Mouse (Mus musculus): Measurements from ENCODE around the gene Snx6. TPM values are rescaled to one million over a fixed set of nuclear protein-coding genes. Genes with fewer than 3 reads are reported as not detected.

Snx6 gene
- total and polyA plus RNA-seq, 3 experiments: 67.3 to 155 (median 85.8) TPM

GRCm38 (mm10) chr12:54789346-54790143 lies 6.0 kb downstream of the Snx6 start:
- dilution Hi-C loops (cut with MboI; ENCODE audit: extremely low pct_ligation_motif_present, extremely low pct_unique_long_range_greater_than_20kb, low sequenced_read_pairs) (no loop called here), in situ Hi-C loops (cut with MboI; ENCODE audit: low pct_ligation_motif_present, low pct_unique_long_range_greater_than_20kb, low sequenced_read_pairs) (no loop called here)
- TF ChIP-seq MAX (IDR thresholded peaks at IDR 0.05; ENCODE audit: low read length) (no peak), ZMIZ1 (IDR thresholded peaks at IDR 0.05; ENCODE audit: low read depth, low read length) (no peak), POLR2AphosphoS2 (IDR thresholded peaks at IDR 0.05; ENCODE audit: low read depth, low read length) (no peak), ELF1 (IDR thresholded peaks at IDR 0.05; ENCODE audit: low read depth, low read length) (no peak), POLR2A (IDR thresholded peaks at IDR 0.05; ENCODE audit: low read depth, low read length) (no peak), ETS1 (conservative IDR thresholded peaks at IDR 0.05; ENCODE audit: low read depth, low read length) (no peak), JUND (conservative IDR thresholded peaks at IDR 0.05; ENCODE audit: low read depth, low read length) (no peak), USF1 (IDR thresholded peaks at IDR 0.05; ENCODE audit: low read depth, low read length) (no peak), USF2 (conservative IDR thresholded peaks at IDR 0.05; ENCODE audit: low read depth, low read length) (no peak), GABPA (IDR thresholded peaks at IDR 0.05; ENCODE audit: insufficient replicate concordance, low read depth, low read length) (no peak), MYC (IDR thresholded peaks at IDR 0.05; ENCODE audit: low read depth, low read length) (no peak), TBP (conservative IDR thresholded peaks at IDR 0.05; ENCODE audit: low read depth, low read length) (no peak), RAD21 (IDR thresholded peaks at IDR 0.05; ENCODE audit: low read depth, low read length) (no peak), KAT2A (IDR thresholded peaks at IDR 0.05; ENCODE audit: insufficient replicate concordance, low read length) (no peak), TCF12 (IDR thresholded peaks at IDR 0.05; ENCODE audit: low read depth, low read length) (no peak), MAZ (IDR thresholded peaks at IDR 0.05; ENCODE audit: low read depth, low read length) (no peak), BHLHE40 (IDR thresholded peaks at IDR 0.05; ENCODE audit: low read depth, low read length) (no peak)
- Histone ChIP-seq H3K9me3 (replicated peaks; ENCODE audit: low read length) (no peaks in the 10 kb centered on the region), H3K4me2 (ENCODE audit: insufficient read depth, low read depth, poor library complexity, severe bottlenecking) (no peak overlapping the region), H3K36me3 (replicated peaks in 1 of 2; ENCODE audit: control insufficient read depth in 1 of 2, insufficient read depth in 1 of 2, low read length in 1 of 2) (peaks cover 25 to 65% of the 10 kb centered on the region in 2 experiments), H3K79me2 (replicated peaks; ENCODE audit: control insufficient read depth, extremely low read depth, insufficient read depth, poor library complexity, severe bottlenecking) (peaks cover 17% of the 10 kb centered on the region), H3K27ac (ENCODE audit: insufficient read depth, low read depth) (no peak overlapping the region), H3K4me3 (replicated peaks in 1 of 3; ENCODE audit: low read depth in 2 of 3, low read length in 2 of 3, poor library complexity in 1 of 3) (no peak overlapping the region), H3K9ac (ENCODE audit: insufficient read depth, low read depth) (no peak overlapping the region), H3K4me1 (ENCODE audit: control insufficient read depth in 1 of 2, insufficient read depth in 2 of 2) (peaks cover 7 to 27% of the 10 kb centered on the region in 2 experiments), H3K27me3 (replicated peaks) (no peaks in the 10 kb centered on the region)
- DNase-seq (ENCODE audit: extremely low read depth): no peak

DNA sequence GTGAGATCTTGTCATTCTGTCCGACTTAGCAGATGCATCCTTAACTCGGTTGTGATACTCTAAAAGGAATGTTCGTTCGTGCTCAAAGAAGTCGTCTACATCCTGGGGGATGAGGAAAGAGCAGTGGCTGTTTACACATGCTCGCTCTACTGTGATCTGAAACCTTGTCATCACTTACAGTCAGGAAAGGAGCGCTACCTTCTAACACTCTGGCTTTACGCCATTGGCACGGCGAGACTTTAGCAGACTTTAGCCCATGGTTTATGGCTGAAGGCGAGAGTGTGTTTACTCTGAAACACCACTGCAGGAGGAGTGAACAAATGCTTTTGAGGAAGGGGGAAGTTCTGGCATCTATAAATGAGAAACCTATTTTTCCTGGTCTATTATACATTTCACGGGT lies 31.9 kb downstream of the Snx6 start:
- dilution Hi-C loops (cut with MboI; ENCODE audit: extremely low pct_ligation_motif_present, extremely low pct_unique_long_range_greater_than_20kb, low sequenced_read_pairs) (no loop called here), in situ Hi-C loops (cut with MboI; ENCODE audit: low pct_ligation_motif_present, low pct_unique_long_range_greater_than_20kb, low sequenced_read_pairs) (no loop called here)
- no peaks in the 10 kb centered on the region for H3K27me3 ChIP-seq (replicated peaks)
- no peak overlapping the region for H3K9ac ChIP-seq (ENCODE audit: insufficient read depth, low read depth)
- H3K36me3 ChIP-seq (replicated peaks in 1 of 2; ENCODE audit: control insufficient read depth in 1 of 2, insufficient read depth in 1 of 2, low read length in 1 of 2): peaks cover 49 to 86% of the 10 kb centered on the region in 2 experiments
- peaks cover 4% of the 10 kb centered on the region for H3K9me3 ChIP-seq (replicated peaks; ENCODE audit: low read length)
- DNase-seq (ENCODE audit: extremely low read depth): no peak
- H3K27ac ChIP-seq (ENCODE audit: insufficient read depth, low read depth): no peak overlapping the region
- TF ChIP-seq CHD2 (IDR thresholded peaks at IDR 0.05; ENCODE audit: low read length) (no peak), SIN3A (IDR thresholded peaks at IDR 0.05; ENCODE audit: low read length) (no peak)
- no peaks in the 10 kb centered on the region for H3K4me1 ChIP-seq (ENCODE audit: control insufficient read depth in 1 of 2, insufficient read depth in 2 of 2)
- H3K4me3 ChIP-seq (replicated peaks in 1 of 3; ENCODE audit: low read depth in 2 of 3, low read length in 2 of 3, poor library complexity in 1 of 3): no peak overlapping the region
- H3K79me2 ChIP-seq (replicated peaks; ENCODE audit: control insufficient read depth, extremely low read depth, insufficient read depth, poor library complexity, severe bottlenecking): no peaks in the 10 kb centered on the region
- no peak overlapping the region for H3K4me2 ChIP-seq (ENCODE audit: insufficient read depth, low read depth, poor library complexity, severe bottlenecking)
